Mouse (Mus musculus): Measurements from ENCODE around the gene Ric1. TPM values are rescaled to one million over a fixed set of nuclear protein-coding genes. Genes with fewer than 3 reads are reported as not detected.
A peak's percentile ranks its signal among the peaks of the same experiment; 100 is the strongest.

Ric1 gene
- total and polyA plus RNA-seq, 3 experiments: 13.5 to 59.1 (median 50.5) TPM

DNA sequence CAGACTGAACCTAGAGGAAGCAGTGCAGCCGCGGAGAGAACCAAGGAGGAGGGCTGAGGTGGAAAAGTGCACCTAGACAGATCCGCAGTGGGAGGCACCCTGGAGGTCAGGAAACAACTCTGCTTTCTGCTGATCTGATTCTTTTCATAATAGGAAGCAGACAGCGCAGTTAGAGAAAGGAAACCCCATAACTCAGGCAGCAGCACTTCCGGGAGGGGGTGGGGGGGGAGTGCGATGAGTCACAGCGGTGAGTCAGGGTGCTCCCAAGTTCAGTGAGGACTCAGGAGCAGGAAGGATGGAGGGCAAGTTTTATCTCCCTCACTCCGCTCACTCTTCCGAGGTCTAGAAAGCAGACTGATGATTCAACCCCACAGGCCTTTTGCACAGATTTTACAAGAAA is 119.0 kb downstream of the Ric1 start:
- no peak for ATAC-seq (ENCODE audit: extremely low read depth, insufficient number of reproducible peaks, low FRiP score, poor library complexity, severe bottlenecking)
- peaks cover 63% of the 10 kb centered on the region for H3K36me3 ChIP-seq (replicated peaks)
- DNase-seq (ENCODE audit: low spot score): no peak
- no peak overlapping the region for H3K4me3 ChIP-seq (ENCODE audit: low read depth, low read length)
- TF ChIP-seq POLR2AphosphoS5 (IDR thresholded peaks at IDR 0.05; ENCODE audit: insufficient replicate concordance, low read depth, low read length) (no peak), GATA1 (IDR thresholded peaks at IDR 0.05; ENCODE audit: borderline replicate concordance, low read length) (no peak), GATA2 (IDR thresholded peaks at IDR 0.05; ENCODE audit: borderline replicate concordance, low read depth, low read length) (no peak), CTCF (IDR thresholded peaks at IDR 0.05; ENCODE audit: low read depth, low read length) (no peak), TAL1 (conservative IDR thresholded peaks at IDR 0.05; ENCODE audit: low read depth, low read length) (no peak)
- no peaks in the 10 kb centered on the region for H3K9me3 ChIP-seq (replicated peaks)
- H3K27me3 ChIP-seq (ENCODE audit: insufficient read depth, low read length): no peaks in the 10 kb centered on the region
- H3K4me1 ChIP-seq (ENCODE audit: insufficient read depth, low read depth, low read length): peaks cover 7% of the 10 kb centered on the region; the same call in 1 of the 2 replicates

DNA sequence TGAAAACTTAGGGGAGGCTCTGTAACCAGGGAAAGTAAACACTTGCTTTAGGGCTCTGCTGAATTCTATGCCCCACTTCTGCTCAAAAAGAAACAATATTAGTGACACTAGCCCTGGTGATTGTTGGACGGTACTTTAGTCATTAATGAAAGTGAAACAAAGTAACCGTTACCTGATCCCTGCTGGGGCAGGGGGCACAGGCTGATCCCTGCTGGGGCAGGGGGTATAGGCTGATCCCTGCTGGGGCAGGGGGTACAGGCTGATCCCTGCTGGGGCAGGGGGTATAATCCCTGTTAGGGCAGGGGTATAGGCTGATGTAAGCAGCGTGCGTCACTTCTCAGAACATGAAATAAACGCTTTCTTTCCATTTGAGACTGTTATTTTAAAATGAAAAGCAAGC is 119.4 kb downstream of the Ric1 start:
- H3K4me3 ChIP-seq (ENCODE audit: low read depth, low read length): no peak overlapping the region
- H3K36me3 ChIP-seq (replicated peaks): peaks cover 63% of the 10 kb centered on the region
- peaks cover 9% of the 10 kb centered on the region; the same call in 1 of the 2 replicates for H3K4me1 ChIP-seq (ENCODE audit: insufficient read depth, low read depth, low read length)
- no peaks in the 10 kb centered on the region for H3K27me3 ChIP-seq (ENCODE audit: insufficient read depth, low read length)
- no peak for ATAC-seq (ENCODE audit: extremely low read depth, insufficient number of reproducible peaks, low FRiP score, poor library complexity, severe bottlenecking)
- DNase-seq (ENCODE audit: low spot score): no peak
- TF ChIP-seq CTCF (IDR thresholded peaks at IDR 0.05; ENCODE audit: low read depth, low read length) (no peak), GATA2 (IDR thresholded peaks at IDR 0.05; ENCODE audit: borderline replicate concordance, low read depth, low read length) (no peak), POLR2AphosphoS5 (IDR thresholded peaks at IDR 0.05; ENCODE audit: insufficient replicate concordance, low read depth, low read length) (no peak), GATA1 (IDR thresholded peaks at IDR 0.05; ENCODE audit: borderline replicate concordance, low read length) (no peak), TAL1 (conservative IDR thresholded peaks at IDR 0.05; ENCODE audit: low read depth, low read length) (no peak)
- H3K9me3 ChIP-seq (replicated peaks): no peaks in the 10 kb centered on the region

DNA sequence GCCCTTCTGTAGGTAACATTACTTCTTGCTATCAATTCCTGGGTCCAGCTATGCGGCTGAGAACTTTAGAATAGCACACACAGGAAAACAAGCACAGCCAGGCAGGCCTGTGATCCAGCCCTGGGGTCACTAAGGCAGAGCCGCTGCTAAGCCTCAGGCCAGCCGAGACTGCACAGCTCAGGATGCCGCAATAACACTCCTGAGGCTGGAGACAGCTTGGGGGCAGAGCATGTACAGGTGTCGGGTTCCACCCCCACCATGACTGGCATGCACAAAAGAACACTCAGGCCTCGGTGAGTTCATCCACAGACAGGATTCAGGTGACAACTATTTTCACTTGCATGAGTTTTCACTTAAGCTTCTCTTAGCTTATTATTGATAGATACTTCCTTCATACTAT is 120.1 kb downstream of the Ric1 start:
- Histone ChIP-seq H3K4me3 (ENCODE audit: low read depth, low read length) (no peak overlapping the region), H3K9me3 (replicated peaks) (no peaks in the 10 kb centered on the region), H3K4me1 (ENCODE audit: insufficient read depth, low read depth, low read length) (peaks cover 10% of the 10 kb centered on the region; the same call in 1 of the 2 replicates), H3K36me3 (replicated peaks) (peaks cover 56% of the 10 kb centered on the region), H3K27me3 (ENCODE audit: insufficient read depth, low read length) (no peaks in the 10 kb centered on the region)
- DNase-seq (ENCODE audit: low spot score) (no peak), ATAC-seq (ENCODE audit: extremely low read depth, insufficient number of reproducible peaks, low FRiP score, poor library complexity, severe bottlenecking) (no peak)
- TF ChIP-seq POLR2AphosphoS5 (IDR thresholded peaks at IDR 0.05; ENCODE audit: insufficient replicate concordance, low read depth, low read length) (no peak), GATA1 (IDR thresholded peaks at IDR 0.05; ENCODE audit: borderline replicate concordance, low read length) (no peak), TAL1 (conservative IDR thresholded peaks at IDR 0.05; ENCODE audit: low read depth, low read length) (no peak), GATA2 (IDR thresholded peaks at IDR 0.05; ENCODE audit: borderline replicate concordance, low read depth, low read length) (no peak), CTCF (IDR thresholded peaks at IDR 0.05; ENCODE audit: low read depth, low read length) (no peak)

DNA sequence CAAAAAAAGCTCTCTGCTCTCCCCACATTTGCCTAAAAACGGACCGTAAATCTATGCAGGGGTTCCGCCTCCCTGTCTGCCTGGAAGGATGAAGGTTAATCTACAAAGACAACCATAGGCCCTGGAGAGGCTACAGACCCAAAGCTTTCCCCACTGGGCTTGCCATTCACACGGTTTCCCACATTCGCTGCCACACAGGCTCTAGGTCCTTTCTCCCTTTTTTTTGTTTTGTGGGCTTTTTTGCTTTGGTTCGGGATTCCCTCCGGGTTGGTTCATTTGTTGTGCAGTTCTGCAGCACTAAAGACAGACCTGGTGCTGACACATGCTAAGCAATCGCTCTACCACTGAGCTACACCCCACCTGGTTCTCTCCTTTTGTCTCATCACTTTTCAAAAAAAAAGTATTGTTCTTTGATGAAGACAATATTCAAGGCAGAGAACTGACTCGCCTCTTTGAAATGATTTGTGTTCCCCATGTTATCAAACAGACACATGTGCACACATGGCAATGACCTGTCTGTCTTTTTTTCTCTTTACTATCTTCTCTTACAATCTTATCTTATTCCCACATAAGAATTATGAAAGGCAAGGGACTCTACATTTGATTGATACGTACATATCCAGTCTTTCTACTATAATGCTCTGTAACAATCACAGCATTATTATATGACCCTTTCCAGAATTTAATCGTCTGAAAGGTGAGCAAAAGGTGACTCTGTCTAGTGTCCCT is 121.3 kb downstream of the Ric1 start:
- H3K4me1 ChIP-seq (ENCODE audit: insufficient read depth, low read depth, low read length): peaks cover 13% of the 10 kb centered on the region
- DNase-seq (ENCODE audit: low spot score) (no peak), ATAC-seq (ENCODE audit: extremely low read depth, insufficient number of reproducible peaks, low FRiP score, poor library complexity, severe bottlenecking) (no peak)
- no peak overlapping the region for H3K4me3 ChIP-seq (ENCODE audit: low read depth, low read length)
- no peaks in the 10 kb centered on the region for H3K9me3 ChIP-seq (replicated peaks)
- peaks cover 51% of the 10 kb centered on the region for H3K36me3 ChIP-seq (replicated peaks)
- no peak for TF ChIP-seq GATA2 (IDR thresholded peaks at IDR 0.05; ENCODE audit: borderline replicate concordance, low read depth, low read length)
- TF ChIP-seq CTCF (IDR thresholded peaks at IDR 0.05; ENCODE audit: low read depth, low read length): no peak
- no peak for TF ChIP-seq POLR2AphosphoS5 (IDR thresholded peaks at IDR 0.05; ENCODE audit: insufficient replicate concordance, low read depth, low read length)
- TF ChIP-seq GATA1 (IDR thresholded peaks at IDR 0.05; ENCODE audit: borderline replicate concordance, low read length): no peak
- TF ChIP-seq TAL1 (conservative IDR thresholded peaks at IDR 0.05; ENCODE audit: low read depth, low read length): no peak
- no peaks in the 10 kb centered on the region for H3K27me3 ChIP-seq (ENCODE audit: insufficient read depth, low read length)

DNA sequence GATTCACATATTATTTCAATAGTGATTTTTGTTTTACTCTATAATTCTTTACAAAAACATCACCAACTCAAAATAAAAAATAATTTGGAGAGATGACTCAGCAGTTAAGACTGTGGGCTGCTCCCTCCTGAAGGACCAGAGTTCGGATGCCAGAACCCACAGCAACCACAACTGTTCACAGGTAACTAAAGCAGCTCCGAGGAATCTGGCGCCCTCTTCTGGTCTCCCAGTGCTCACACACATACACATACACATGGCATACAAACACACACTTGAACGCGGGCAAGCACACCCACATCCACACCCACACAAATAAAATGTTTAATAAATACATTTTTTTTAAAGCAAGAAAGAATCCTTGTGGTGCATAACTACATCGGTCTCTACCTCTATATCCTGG is 122.7 kb downstream of the Ric1 start:
- H3K9me3 ChIP-seq (replicated peaks): no peaks in the 10 kb centered on the region
- H3K4me3 ChIP-seq (ENCODE audit: low read depth, low read length): no peak overlapping the region
- peaks cover 49% of the 10 kb centered on the region for H3K36me3 ChIP-seq (replicated peaks)
- no peak for TF ChIP-seq TAL1 (conservative IDR thresholded peaks at IDR 0.05; ENCODE audit: low read depth, low read length)
- no peak for TF ChIP-seq GATA1 (IDR thresholded peaks at IDR 0.05; ENCODE audit: borderline replicate concordance, low read length)
- TF ChIP-seq POLR2AphosphoS5 (IDR thresholded peaks at IDR 0.05; ENCODE audit: insufficient replicate concordance, low read depth, low read length): no peak
- no peak for TF ChIP-seq GATA2 (IDR thresholded peaks at IDR 0.05; ENCODE audit: borderline replicate concordance, low read depth, low read length)
- no peak for TF ChIP-seq CTCF (IDR thresholded peaks at IDR 0.05; ENCODE audit: low read depth, low read length)
- DNase-seq (ENCODE audit: low spot score): no peak
- H3K4me1 ChIP-seq (ENCODE audit: insufficient read depth, low read depth, low read length): peaks cover 22% of the 10 kb centered on the region
- ATAC-seq (ENCODE audit: extremely low read depth, insufficient number of reproducible peaks, low FRiP score, poor library complexity, severe bottlenecking): no peak
- H3K27me3 ChIP-seq (ENCODE audit: insufficient read depth, low read length): no peaks in the 10 kb centered on the region

DNA sequence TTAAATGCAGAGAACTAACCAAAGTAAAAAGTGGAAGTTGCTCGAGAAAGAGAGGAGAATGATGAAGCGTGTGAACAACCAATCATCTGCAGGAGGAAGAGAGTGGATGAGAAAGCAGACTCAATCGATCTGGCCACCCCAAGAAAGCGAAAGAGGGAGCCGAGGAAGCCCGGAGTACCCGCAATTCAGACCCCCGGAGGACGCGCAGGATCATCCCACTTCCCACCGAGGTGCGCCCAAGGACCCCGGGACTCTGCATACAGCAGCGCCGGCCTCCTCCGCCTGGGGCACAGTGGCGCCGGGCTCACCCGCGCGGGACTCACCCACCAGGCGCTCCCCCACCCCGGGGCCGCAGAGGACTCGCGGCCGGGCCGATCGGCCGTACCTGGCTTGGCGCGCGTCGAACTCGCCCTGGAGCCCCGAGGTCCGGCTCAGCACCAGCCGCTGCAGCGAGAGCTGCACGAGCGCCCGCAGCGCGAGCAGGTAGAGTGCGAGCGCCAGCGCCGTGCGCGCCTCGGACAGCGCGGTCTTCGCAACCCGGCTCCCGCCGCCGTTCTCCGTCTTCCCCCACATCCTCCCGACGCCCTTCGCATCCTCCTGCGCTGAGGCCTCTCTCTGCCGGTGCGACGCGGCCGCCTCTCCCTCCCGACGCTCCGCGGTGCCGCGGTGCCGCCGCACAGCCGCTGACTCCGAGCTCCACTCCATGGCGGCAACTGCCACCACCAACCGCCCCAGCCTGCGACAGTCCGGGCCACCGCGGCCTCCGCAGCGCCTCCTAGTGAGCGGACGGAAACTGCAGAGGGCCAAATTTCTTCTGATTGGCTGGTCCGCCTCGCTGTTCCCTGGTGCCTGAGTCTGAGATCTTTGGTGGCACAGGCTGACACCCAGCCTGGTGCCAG is 125.8 kb downstream of the Ric1 start, which contains the start of gene Ermp1:
Gene Ermp1 (minus strand): TSS at position 765 of the 899 bp plus-strand sequence.
- TF ChIP-seq GATA1 (IDR thresholded peaks at IDR 0.05; ENCODE audit: borderline replicate concordance, low read length) (no peak), POLR2AphosphoS5 (IDR thresholded peaks at IDR 0.05; ENCODE audit: insufficient replicate concordance, low read depth, low read length) (no peak), CTCF (IDR thresholded peaks at IDR 0.05; ENCODE audit: low read depth, low read length) (peak; percentile 80), TAL1 (conservative IDR thresholded peaks at IDR 0.05; ENCODE audit: low read depth, low read length) (no peak)
- no peaks in the 10 kb centered on the region for H3K9me3 ChIP-seq (replicated peaks)
- H3K27me3 ChIP-seq (ENCODE audit: insufficient read depth, low read length): peaks cover 6% of the 10 kb centered on the region
- H3K4me3 ChIP-seq (ENCODE audit: low read depth, low read length): peak within 1 kb of the TSS; percentile 96
- H3K36me3 ChIP-seq (replicated peaks): peaks cover 26% of the 10 kb centered on the region
- peaks cover 24% of the 10 kb centered on the region for H3K4me1 ChIP-seq (ENCODE audit: insufficient read depth, low read depth, low read length)
- ATAC-seq (ENCODE audit: extremely low read depth, insufficient number of reproducible peaks, low FRiP score, poor library complexity, severe bottlenecking): peak; percentile 74
- peak; percentile 91 for DNase-seq (ENCODE audit: low spot score)
